Mouse (Mus musculus): ENCODE measurements around the gene Aamdc. TPM values are rescaled to one million over a fixed set of nuclear protein-coding genes. Genes with fewer than 3 reads are reported as not detected.
A peak's percentile ranks its signal among the peaks of the same experiment; 100 is the strongest.

Gene Aamdc
- polyA plus RNA-seq, 1 experiment from 2014 or later, result 34.1 TPM

GRCm38 (mm10) chr7:97588506-97588905 lies 9.2 kb upstream of the Aamdc start:
- no peak overlapping the region for H3K4me3 ChIP-seq (ENCODE audit: low read depth, low read length)
- no peak for ATAC-seq (replicated peaks; ENCODE audit: insufficient number of reproducible peaks, low FRiP score, low TSS enrichment)
- no peaks in the 10 kb centered on the region for H3K27me3 ChIP-seq (ENCODE audit: control insufficient read depth, insufficient read depth, low read length)
- no peaks in the 10 kb centered on the region for H3K36me3 ChIP-seq (ENCODE audit: control insufficient read depth, insufficient read depth, low read length)
- H3K4me2 ChIP-seq, result no peak overlapping the region
- H3K9ac ChIP-seq (ENCODE audit: low read depth, low read length), result no peak overlapping the region
- peaks cover 33% of the 10 kb centered on the region for H3K4me1 ChIP-seq (ENCODE audit: control insufficient read depth, insufficient read depth, low read length)
- no peak overlapping the region for H3K27ac ChIP-seq (ENCODE audit: low read depth, low read length)
- WGBS (ENCODE audit: insufficient replicate concordance), result 74% methylated on average over 5 of the region's 5 CpGs
- no peaks in the 10 kb centered on the region for H3K9me3 ChIP-seq (replicated peaks; ENCODE audit: control insufficient read depth, low read length)

GRCm38 (mm10) chr7:97580843-97581214 lies 1.5 kb upstream of the Aamdc start:
- peak overlapping the region; percentile 100 for H3K9ac ChIP-seq (ENCODE audit: low read depth, low read length)
- peak overlapping the region; percentile 90 for H3K4me2 ChIP-seq
- no peaks in the 10 kb centered on the region for H3K36me3 ChIP-seq (ENCODE audit: control insufficient read depth, insufficient read depth, low read length)
- peaks cover 9% of the 10 kb centered on the region; the same call in 1 of the 2 replicates for H3K4me1 ChIP-seq (ENCODE audit: control insufficient read depth, insufficient read depth, low read length)
- H3K9me3 ChIP-seq (replicated peaks; ENCODE audit: control insufficient read depth, low read length), result no peaks in the 10 kb centered on the region
- no peaks in the 10 kb centered on the region for H3K27me3 ChIP-seq (ENCODE audit: control insufficient read depth, insufficient read depth, low read length)
- peak overlapping the region; percentile 100 for H3K4me3 ChIP-seq (ENCODE audit: low read depth, low read length)
- peak overlapping the region; percentile 94 for H3K27ac ChIP-seq (ENCODE audit: low read depth, low read length)
- 0% methylated on average over 11 of the region's 11 CpGs for WGBS (ENCODE audit: insufficient replicate concordance)
- peak; percentile 44 for ATAC-seq (replicated peaks; ENCODE audit: insufficient number of reproducible peaks, low FRiP score, low TSS enrichment)

- ATAC-seq (replicated peaks; ENCODE audit: insufficient number of reproducible peaks, low FRiP score, low TSS enrichment), result peak; percentile 52
- H3K9ac ChIP-seq (ENCODE audit: low read depth, low read length), result peak overlapping the region; percentile 100
- under 1% methylated on average over 58 of the region's 65 CpGs for WGBS (ENCODE audit: insufficient replicate concordance)
- no peaks in the 10 kb centered on the region for H3K9me3 ChIP-seq (replicated peaks; ENCODE audit: control insufficient read depth, low read length)
- peak overlapping the region; percentile 100 for H3K4me3 ChIP-seq (ENCODE audit: low read depth, low read length)
- no peaks in the 10 kb centered on the region for H3K36me3 ChIP-seq (ENCODE audit: control insufficient read depth, insufficient read depth, low read length)
- peak overlapping the region; percentile 94 for H3K27ac ChIP-seq (ENCODE audit: low read depth, low read length)
- peaks cover 9% of the 10 kb centered on the region; the same call in 1 of the 2 replicates for H3K4me1 ChIP-seq (ENCODE audit: control insufficient read depth, insufficient read depth, low read length)
- no peaks in the 10 kb centered on the region for H3K27me3 ChIP-seq (ENCODE audit: control insufficient read depth, insufficient read depth, low read length)
- peak overlapping the region; percentile 90 for H3K4me2 ChIP-seq
Measured at GRCm38 (mm10) chr7:97579976-97580842, 912 bp upstream of the Aamdc start.

- Histone ChIP-seq H3K27ac (ENCODE audit: low read depth, low read length) (peak overlapping the region; percentile 94), H3K4me3 (ENCODE audit: low read depth, low read length) (peak overlapping the region; percentile 100), H3K9me3 (replicated peaks; ENCODE audit: control insufficient read depth, low read length) (no peaks in the 10 kb centered on the region), H3K4me1 (ENCODE audit: control insufficient read depth, insufficient read depth, low read length) (peaks cover 9% of the 10 kb centered on the region; the same call in 1 of the 2 replicates), H3K36me3 (ENCODE audit: control insufficient read depth, insufficient read depth, low read length) (no peaks in the 10 kb centered on the region), H3K4me2 (peak overlapping the region; percentile 90), H3K27me3 (ENCODE audit: control insufficient read depth, insufficient read depth, low read length) (no peaks in the 10 kb centered on the region), H3K9ac (ENCODE audit: low read depth, low read length) (peak overlapping the region; percentile 100)
- ATAC-seq (replicated peaks; ENCODE audit: insufficient number of reproducible peaks, low FRiP score, low TSS enrichment), result no peak
- WGBS (ENCODE audit: insufficient replicate concordance), result 25% methylated on average over 8 of the region's 8 CpGs
Measured at GRCm38 (mm10) chr7:97578361-97579066, 783 bp downstream of the Aamdc start.

GRCm38 (mm10) chr7:97570389-97570788 lies 8.9 kb downstream of the Aamdc start:
- Histone ChIP-seq H3K4me1 (ENCODE audit: control insufficient read depth, insufficient read depth, low read length) (no peaks in the 10 kb centered on the region), H3K27ac (ENCODE audit: low read depth, low read length) (no peak overlapping the region), H3K4me2 (no peak overlapping the region), H3K4me3 (ENCODE audit: low read depth, low read length) (no peak overlapping the region), H3K27me3 (ENCODE audit: control insufficient read depth, insufficient read depth, low read length) (no peaks in the 10 kb centered on the region), H3K36me3 (ENCODE audit: control insufficient read depth, insufficient read depth, low read length) (no peaks in the 10 kb centered on the region), H3K9me3 (replicated peaks; ENCODE audit: control insufficient read depth, low read length) (no peaks in the 10 kb centered on the region), H3K9ac (ENCODE audit: low read depth, low read length) (no peak overlapping the region)
- WGBS (ENCODE audit: insufficient replicate concordance), result 92% methylated on average over 1 of the region's 1 CpGs
- no peak for ATAC-seq (replicated peaks; ENCODE audit: insufficient number of reproducible peaks, low FRiP score, low TSS enrichment)

GRCm38 (mm10) chr7:97569372-97569771 lies 9.9 kb downstream of the Aamdc start:
- no peak overlapping the region for H3K9ac ChIP-seq (ENCODE audit: low read depth, low read length)
- H3K27ac ChIP-seq (ENCODE audit: low read depth, low read length), result no peak overlapping the region
- H3K9me3 ChIP-seq (replicated peaks; ENCODE audit: control insufficient read depth, low read length), result no peaks in the 10 kb centered on the region
- no peaks in the 10 kb centered on the region for H3K27me3 ChIP-seq (ENCODE audit: control insufficient read depth, insufficient read depth, low read length)
- 62% methylated on average over 4 of the region's 4 CpGs for WGBS (ENCODE audit: insufficient replicate concordance)
- H3K4me2 ChIP-seq, result no peak overlapping the region
- H3K4me3 ChIP-seq (ENCODE audit: low read depth, low read length), result no peak overlapping the region
- H3K4me1 ChIP-seq (ENCODE audit: control insufficient read depth, insufficient read depth, low read length), result no peaks in the 10 kb centered on the region
- no peak for ATAC-seq (replicated peaks; ENCODE audit: insufficient number of reproducible peaks, low FRiP score, low TSS enrichment)
- H3K36me3 ChIP-seq (ENCODE audit: control insufficient read depth, insufficient read depth, low read length), result 0 out of 2 replicates have a peak, but pooled peaks cover 2% of the 10 kb centered on the region

GRCm38 (mm10) chr7:97563576-97563975 lies 15.7 kb downstream of the Aamdc start:
- H3K4me2 ChIP-seq, result no peak overlapping the region
- H3K4me3 ChIP-seq (ENCODE audit: low read depth, low read length), result no peak overlapping the region
- no peaks in the 10 kb centered on the region for H3K4me1 ChIP-seq (ENCODE audit: control insufficient read depth, insufficient read depth, low read length)
- 0 out of 2 replicates have a peak, but pooled peaks cover 2% of the 10 kb centered on the region for H3K36me3 ChIP-seq (ENCODE audit: control insufficient read depth, insufficient read depth, low read length)
- H3K9ac ChIP-seq (ENCODE audit: low read depth, low read length), result no peak overlapping the region
- no peaks in the 10 kb centered on the region for H3K27me3 ChIP-seq (ENCODE audit: control insufficient read depth, insufficient read depth, low read length)
- WGBS (ENCODE audit: insufficient replicate concordance), result 80% methylated on average over 2 of the region's 2 CpGs
- no peak for ATAC-seq (replicated peaks; ENCODE audit: insufficient number of reproducible peaks, low FRiP score, low TSS enrichment)
- H3K9me3 ChIP-seq (replicated peaks; ENCODE audit: control insufficient read depth, low read length), result no peaks in the 10 kb centered on the region
- H3K27ac ChIP-seq (ENCODE audit: low read depth, low read length), result no peak overlapping the region

- ATAC-seq (replicated peaks; ENCODE audit: insufficient number of reproducible peaks, low FRiP score, low TSS enrichment), result no peak
- Histone ChIP-seq H3K9ac (ENCODE audit: low read depth, low read length) (no peak overlapping the region), H3K4me2 (no peak overlapping the region), H3K36me3 (ENCODE audit: control insufficient read depth, insufficient read depth, low read length) (no peaks in the 10 kb centered on the region), H3K27ac (ENCODE audit: low read depth, low read length) (no peak overlapping the region), H3K4me3 (ENCODE audit: low read depth, low read length) (no peak overlapping the region), H3K27me3 (ENCODE audit: control insufficient read depth, insufficient read depth, low read length) (no peaks in the 10 kb centered on the region), H3K4me1 (ENCODE audit: control insufficient read depth, insufficient read depth, low read length) (no peaks in the 10 kb centered on the region), H3K9me3 (replicated peaks; ENCODE audit: control insufficient read depth, low read length) (no peaks in the 10 kb centered on the region)
- 80% methylated on average over 9 of the region's 9 CpGs for WGBS (ENCODE audit: insufficient replicate concordance)
Measured at GRCm38 (mm10) chr7:97550673-97551072, 28.6 kb downstream of the Aamdc start.

Measured in heart, embryonic 11.5 days (tissue).